Mouse (Mus musculus): Measurements from ENCODE around the gene Gramd1b. TPM values are rescaled to one million over a fixed set of nuclear protein-coding genes. Genes with fewer than 3 reads are reported as not detected.

Gramd1b gene
- polyA plus RNA-seq, 1 experiment from 2014 or later = 1.2 TPM

DNA sequence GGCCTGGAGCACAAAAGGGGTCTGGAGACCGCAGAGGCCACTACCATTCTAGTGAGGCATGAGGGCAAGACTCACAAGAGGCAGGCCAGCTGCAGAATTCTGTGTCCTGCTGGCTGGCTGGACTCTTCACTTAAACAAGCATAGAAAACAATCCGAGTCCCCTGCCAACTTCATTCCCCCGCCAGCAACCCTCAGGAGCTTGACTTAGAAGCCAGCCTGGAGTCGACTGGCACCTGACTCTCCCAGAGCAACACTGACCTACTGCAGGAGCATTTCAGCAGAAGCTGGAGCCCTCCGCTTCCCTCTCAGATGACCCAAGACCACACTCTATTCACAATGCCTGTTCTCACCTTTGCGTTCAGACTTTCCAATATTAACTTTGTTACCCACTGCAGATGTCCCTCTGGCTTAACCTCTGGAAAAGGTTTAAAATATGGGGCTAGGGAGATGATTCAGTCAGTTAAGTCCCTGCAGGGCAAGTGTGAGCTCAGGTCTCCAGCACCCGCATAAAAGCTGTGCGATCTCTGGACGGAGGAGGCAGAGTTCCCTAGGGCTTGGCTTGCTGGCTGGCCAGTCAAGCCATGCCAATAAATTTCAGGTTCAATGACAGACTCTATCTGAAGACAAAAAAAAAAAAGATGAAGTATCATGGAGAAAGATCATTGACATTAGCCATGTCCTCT is 104.8 kb downstream of the Gramd1b start:
- Histone ChIP-seq H3K4me2 (ENCODE audit: low read depth, low read length) (no peak overlapping the region), H3K4me3 (ENCODE audit: low read depth, low read length) (no peak overlapping the region), H3K27ac (ENCODE audit: low read depth) (no peak overlapping the region), H3K4me1 (ENCODE audit: insufficient read depth) (0 out of 2 replicates have a peak, but pooled peaks cover 4% of the 10 kb centered on the region), H3K27me3 (ENCODE audit: insufficient read depth, low read length) (no peaks in the 10 kb centered on the region), H3K36me3 (replicated peaks; ENCODE audit: insufficient read depth, low read length) (no peaks in the 10 kb centered on the region), H3K9me3 (ENCODE audit: low read length) (no peaks in the 10 kb centered on the region), H3K9ac (replicated peaks) (no peak overlapping the region)
- no peak for DNase-seq
- TF ChIP-seq EP300 (IDR thresholded peaks at IDR 0.05; ENCODE audit: low read depth) = no peak
- no peak for TF ChIP-seq CTCF (IDR thresholded peaks at IDR 0.05; ENCODE audit: low read depth)
- no peak for ATAC-seq
- 80% methylated on average over 9 of the region's 9 CpGs for WGBS (ENCODE audit: insufficient replicate concordance)

DNA sequence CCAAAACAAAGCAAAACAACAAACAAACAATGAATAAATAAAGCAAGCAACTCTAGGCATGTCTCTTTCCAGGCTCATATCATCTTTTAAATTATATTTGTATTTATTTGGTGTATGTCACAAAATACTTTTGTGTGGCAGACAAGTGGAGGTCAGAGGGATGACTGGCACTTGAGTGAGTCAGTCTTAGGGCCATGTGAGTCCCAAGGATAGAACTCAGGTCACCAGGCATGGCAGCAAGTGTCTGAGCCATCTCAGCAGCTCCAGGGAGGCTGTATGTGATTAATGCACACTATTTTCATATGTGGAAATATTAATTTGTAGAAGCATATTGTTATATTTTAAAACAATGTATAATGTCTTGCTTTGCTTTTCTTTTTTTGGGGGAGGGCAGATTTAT is 106.3 kb downstream of the Gramd1b start:
- Histone ChIP-seq H3K27ac (ENCODE audit: low read depth) (no peak overlapping the region), H3K9ac (replicated peaks) (no peak overlapping the region), H3K9me3 (ENCODE audit: low read length) (no peaks in the 10 kb centered on the region), H3K27me3 (ENCODE audit: insufficient read depth, low read length) (no peaks in the 10 kb centered on the region), H3K4me3 (ENCODE audit: low read depth, low read length) (no peak overlapping the region), H3K4me2 (ENCODE audit: low read depth, low read length) (no peak overlapping the region), H3K36me3 (replicated peaks; ENCODE audit: insufficient read depth, low read length) (no peaks in the 10 kb centered on the region), H3K4me1 (ENCODE audit: insufficient read depth) (peaks cover 7% of the 10 kb centered on the region; the same call in 1 of the 2 replicates)
- TF ChIP-seq CTCF (IDR thresholded peaks at IDR 0.05; ENCODE audit: low read depth) (no peak), EP300 (IDR thresholded peaks at IDR 0.05; ENCODE audit: low read depth) (no peak)
- no peak for DNase-seq
- ATAC-seq = no peak

DNA sequence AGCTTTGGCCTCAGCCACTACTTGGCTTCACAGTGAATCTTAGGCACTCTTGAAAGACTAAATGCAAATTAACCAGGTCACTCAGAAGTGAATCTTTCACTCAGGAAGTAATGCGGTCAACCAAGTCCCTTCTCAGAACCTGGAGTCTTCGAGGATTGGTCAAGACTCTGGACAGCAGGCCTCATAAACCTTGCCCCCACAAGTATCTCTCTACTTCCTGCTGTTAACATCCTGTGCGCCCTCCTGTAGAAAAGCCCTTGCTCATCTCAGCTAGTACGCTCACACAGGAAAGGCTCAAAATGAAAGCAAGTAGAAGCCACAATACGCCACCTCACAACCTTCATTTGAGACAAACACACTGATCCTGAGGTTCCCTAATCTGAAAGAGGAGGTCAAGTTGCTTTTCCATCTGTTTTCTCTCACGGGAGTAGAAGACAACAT is 107.7 kb downstream of the Gramd1b start:
- no peaks in the 10 kb centered on the region for H3K36me3 ChIP-seq (replicated peaks; ENCODE audit: insufficient read depth, low read length)
- 48% methylated on average over 6 of the region's 6 CpGs for WGBS (ENCODE audit: insufficient replicate concordance)
- H3K27ac ChIP-seq (ENCODE audit: low read depth) = peak overlapping the region; percentile 53; the same call in 1 of the 2 replicates
- no peaks in the 10 kb centered on the region for H3K27me3 ChIP-seq (ENCODE audit: insufficient read depth, low read length)
- peak overlapping the region; percentile 7; the same call in 1 of the 2 replicates for H3K4me2 ChIP-seq (ENCODE audit: low read depth, low read length)
- DNase-seq = no peak
- H3K9me3 ChIP-seq (ENCODE audit: low read length) = no peaks in the 10 kb centered on the region
- TF ChIP-seq EP300 (IDR thresholded peaks at IDR 0.05; ENCODE audit: low read depth) (no peak), CTCF (IDR thresholded peaks at IDR 0.05; ENCODE audit: low read depth) (no peak)
- no peak overlapping the region for H3K4me3 ChIP-seq (ENCODE audit: low read depth, low read length)
- no peak overlapping the region for H3K9ac ChIP-seq (replicated peaks)
- ATAC-seq = peak; percentile 37; the same call in 1 of the 2 replicates
- H3K4me1 ChIP-seq (ENCODE audit: insufficient read depth) = peaks cover 7% of the 10 kb centered on the region; the same call in 1 of the 2 replicates

DNA sequence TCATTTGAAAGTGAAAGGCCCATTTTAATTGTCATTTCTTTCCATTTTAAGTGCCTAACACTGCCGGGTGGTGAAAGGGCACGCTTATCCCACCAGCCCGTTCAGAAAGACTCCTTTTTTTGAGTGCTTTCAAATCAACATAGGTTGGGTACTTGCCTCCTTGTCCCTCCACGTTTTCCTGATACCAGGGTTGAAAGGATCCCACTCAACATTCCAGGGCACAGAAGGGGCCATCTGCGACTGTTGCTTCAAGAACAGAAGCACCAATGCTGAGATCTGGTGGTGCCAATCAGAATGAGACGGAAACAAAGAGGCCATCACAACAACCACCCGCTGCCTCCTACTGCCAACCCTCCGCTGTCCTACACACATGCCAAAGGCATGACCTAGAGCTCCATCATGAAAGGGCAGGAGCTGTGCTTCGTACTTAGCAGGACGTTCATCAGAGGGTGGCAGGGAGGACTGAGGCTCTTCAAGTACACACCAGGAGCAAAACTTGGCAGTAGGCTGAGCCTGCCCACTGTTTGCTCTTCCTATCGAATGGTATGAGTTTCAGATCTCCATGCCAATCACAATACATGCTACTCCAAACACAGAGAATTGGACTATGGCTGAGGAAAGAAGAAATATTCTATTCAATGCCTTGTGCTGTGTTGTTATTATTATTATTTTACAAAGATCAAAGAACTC is 108.7 kb downstream of the Gramd1b start:
- Histone ChIP-seq H3K4me3 (ENCODE audit: low read depth, low read length) (no peak overlapping the region), H3K9ac (replicated peaks) (no peak overlapping the region), H3K9me3 (ENCODE audit: low read length) (no peaks in the 10 kb centered on the region), H3K27me3 (ENCODE audit: insufficient read depth, low read length) (no peaks in the 10 kb centered on the region), H3K27ac (ENCODE audit: low read depth) (no peak overlapping the region), H3K4me1 (ENCODE audit: insufficient read depth) (peaks cover 9% of the 10 kb centered on the region; the same call in 1 of the 2 replicates), H3K4me2 (ENCODE audit: low read depth, low read length) (no peak overlapping the region), H3K36me3 (replicated peaks; ENCODE audit: insufficient read depth, low read length) (no peaks in the 10 kb centered on the region)
- 81% methylated on average over 11 of the region's 11 CpGs for WGBS (ENCODE audit: insufficient replicate concordance)
- DNase-seq (no peak), ATAC-seq (no peak)
- no peak for TF ChIP-seq EP300 (IDR thresholded peaks at IDR 0.05; ENCODE audit: low read depth)
- no peak for TF ChIP-seq CTCF (IDR thresholded peaks at IDR 0.05; ENCODE audit: low read depth)

DNA sequence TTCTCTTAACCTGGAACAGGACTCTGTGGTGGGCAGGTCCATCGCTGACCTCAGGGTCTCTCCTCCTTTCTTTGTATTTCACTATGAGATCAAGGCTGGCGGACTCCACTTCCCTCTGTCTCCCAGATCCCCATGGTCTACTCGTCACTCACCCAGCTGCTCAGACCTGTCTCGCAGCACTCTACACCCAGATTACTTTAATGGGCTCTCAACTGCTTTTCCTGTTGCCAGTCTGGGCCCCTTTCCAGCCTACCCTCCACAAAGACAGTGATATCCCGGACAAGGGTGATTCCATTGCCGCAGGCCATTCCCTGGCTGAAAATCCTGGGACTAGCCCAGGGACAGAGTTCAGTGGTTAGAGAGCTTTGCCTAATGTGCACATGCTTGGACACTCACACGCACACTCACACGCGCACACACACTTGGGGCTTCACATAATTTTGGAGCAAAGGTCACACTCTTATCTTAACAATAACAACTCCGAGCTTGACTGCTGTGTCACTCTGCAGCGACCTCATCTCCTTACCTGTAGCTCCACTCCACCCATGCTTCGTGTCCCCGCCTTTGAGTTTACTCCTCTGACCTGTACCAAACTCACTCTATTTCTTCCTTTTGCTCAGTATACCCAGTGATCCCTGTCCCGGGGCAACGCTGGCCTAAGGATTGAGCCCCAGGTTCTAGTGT is 110.4 kb downstream of the Gramd1b start:
- H3K27me3 ChIP-seq (ENCODE audit: insufficient read depth, low read length) = no peaks in the 10 kb centered on the region
- no peaks in the 10 kb centered on the region for H3K36me3 ChIP-seq (replicated peaks; ENCODE audit: insufficient read depth, low read length)
- H3K4me1 ChIP-seq (ENCODE audit: insufficient read depth) = peaks cover 9% of the 10 kb centered on the region; the same call in 1 of the 2 replicates
- ATAC-seq (0 out of 2 replicates have a peak, but pooled peaks have one; percentile 12), DNase-seq (no peak)
- no peak overlapping the region for H3K4me2 ChIP-seq (ENCODE audit: low read depth, low read length)
- H3K9me3 ChIP-seq (ENCODE audit: low read length) = no peaks in the 10 kb centered on the region
- H3K4me3 ChIP-seq (ENCODE audit: low read depth, low read length) = no peak overlapping the region
- no peak overlapping the region for H3K27ac ChIP-seq (ENCODE audit: low read depth)
- 79% methylated on average over 15 of the region's 15 CpGs for WGBS (ENCODE audit: insufficient replicate concordance)
- TF ChIP-seq EP300 (IDR thresholded peaks at IDR 0.05; ENCODE audit: low read depth) = no peak
- TF ChIP-seq CTCF (IDR thresholded peaks at IDR 0.05; ENCODE audit: low read depth) = no peak
- no peak overlapping the region for H3K9ac ChIP-seq (replicated peaks)

DNA sequence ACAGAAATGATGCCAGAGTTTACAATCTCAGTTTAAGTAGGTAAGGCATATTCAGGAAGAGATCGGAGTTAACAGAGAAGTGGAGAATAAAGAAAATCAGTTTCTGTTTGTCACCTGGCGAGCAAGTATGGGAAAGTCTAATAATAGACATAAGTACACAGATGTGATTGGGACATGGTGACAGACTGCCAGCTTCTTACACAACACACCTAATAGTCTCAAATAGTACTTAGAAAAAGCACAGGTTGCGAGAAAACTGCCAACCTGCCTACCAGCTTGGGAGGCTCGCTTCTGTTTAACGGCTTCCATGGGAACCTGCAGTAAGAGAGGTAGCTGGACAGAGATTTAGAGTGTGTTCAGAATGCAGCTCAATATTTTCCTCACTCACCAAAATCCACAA is 112.4 kb downstream of the Gramd1b start:
- no peak overlapping the region for H3K9ac ChIP-seq (replicated peaks)
- no peaks in the 10 kb centered on the region for H3K36me3 ChIP-seq (replicated peaks; ENCODE audit: insufficient read depth, low read length)
- 53% methylated on average over 5 of the region's 5 CpGs for WGBS (ENCODE audit: insufficient replicate concordance)
- 0 out of 2 replicates have a peak overlapping the region, but pooled peaks have one; percentile 16 for H3K27ac ChIP-seq (ENCODE audit: low read depth)
- DNase-seq = peak; percentile 30
- no peak for TF ChIP-seq CTCF (IDR thresholded peaks at IDR 0.05; ENCODE audit: low read depth)
- no peak for TF ChIP-seq EP300 (IDR thresholded peaks at IDR 0.05; ENCODE audit: low read depth)
- peaks cover 9% of the 10 kb centered on the region; the same call in 1 of the 2 replicates for H3K4me1 ChIP-seq (ENCODE audit: insufficient read depth)
- H3K9me3 ChIP-seq (ENCODE audit: low read length) = no peaks in the 10 kb centered on the region
- no peaks in the 10 kb centered on the region for H3K27me3 ChIP-seq (ENCODE audit: insufficient read depth, low read length)
- peak; percentile 69 for ATAC-seq
- H3K4me3 ChIP-seq (ENCODE audit: low read depth, low read length) = no peak overlapping the region
- H3K4me2 ChIP-seq (ENCODE audit: low read depth, low read length) = 0 out of 2 replicates have a peak overlapping the region, but pooled peaks have one; percentile 26
